Mouse (Mus musculus): ENCODE results near the gene Pex26. TPM values are rescaled to one million over a fixed set of nuclear protein-coding genes. Genes with fewer than 3 reads are reported as not detected.
A peak's percentile ranks its signal among the peaks of the same experiment; 100 is the strongest.

The Pex26 gene
- polyA plus RNA-seq, 1 experiment from 2014 or later = 10.1 TPM

DNA sequence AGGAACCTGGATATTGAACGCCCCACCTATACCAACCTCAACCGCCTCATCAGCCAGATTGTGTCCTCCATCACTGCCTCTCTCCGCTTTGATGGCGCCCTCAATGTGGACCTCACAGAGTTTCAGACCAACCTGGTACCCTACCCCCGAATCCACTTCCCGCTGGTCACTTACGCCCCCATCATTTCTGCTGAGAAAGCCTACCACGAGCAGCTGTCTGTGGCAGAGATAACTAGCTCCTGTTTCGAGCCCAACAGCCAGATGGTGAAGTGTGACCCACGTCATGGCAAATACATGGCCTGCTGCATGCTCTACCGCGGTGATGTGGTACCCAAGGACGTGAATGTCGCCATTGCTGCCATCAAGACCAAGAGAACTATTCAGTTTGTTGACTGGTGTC, 39.5 kb downstream of the Pex26 start:
- no peaks in the 10 kb centered on the region for H3K9me3 ChIP-seq (replicated peaks; ENCODE audit: low read length)
- H3K9ac ChIP-seq (ENCODE audit: low read depth, low read length) = no peak overlapping the region
- H3K36me3 ChIP-seq (ENCODE audit: insufficient read depth, low read length) = no peaks in the 10 kb centered on the region
- TF ChIP-seq CTCF (IDR thresholded peaks at IDR 0.05; ENCODE audit: low read depth) = no peak
- 96% methylated on average over 14 of the region's 14 CpGs for WGBS
- ATAC-seq (replicated peaks; ENCODE audit: low FRiP score, low read depth) (no peak), DNase-seq (ENCODE audit: low spot score) (no peak)
- 0 out of 2 replicates have a peak, but pooled peaks cover 8% of the 10 kb centered on the region for H3K4me1 ChIP-seq (replicated peaks; ENCODE audit: insufficient read depth, low read length)
- H3K4me3 ChIP-seq (replicated peaks; ENCODE audit: low read depth, low read length) = no peak overlapping the region
- H3K27ac ChIP-seq = no peak overlapping the region
- no peaks in the 10 kb centered on the region for H3K27me3 ChIP-seq (ENCODE audit: insufficient read depth, low read length)
- H3K4me2 ChIP-seq (ENCODE audit: low read length) = no peak overlapping the region

GRCm38 (mm10) chr6:121224067-121224466, 40.6 kb downstream of the Pex26 start:
- no peak for TF ChIP-seq CTCF (IDR thresholded peaks at IDR 0.05; ENCODE audit: low read depth)
- no peak overlapping the region for H3K4me2 ChIP-seq (ENCODE audit: low read length)
- DNase-seq (ENCODE audit: low spot score) (no peak), ATAC-seq (replicated peaks; ENCODE audit: low FRiP score, low read depth) (no peak)
- no peaks in the 10 kb centered on the region for H3K9me3 ChIP-seq (replicated peaks; ENCODE audit: low read length)
- 0 out of 2 replicates have a peak, but pooled peaks cover 8% of the 10 kb centered on the region for H3K4me1 ChIP-seq (replicated peaks; ENCODE audit: insufficient read depth, low read length)
- no peak overlapping the region for H3K27ac ChIP-seq
- H3K4me3 ChIP-seq (replicated peaks; ENCODE audit: low read depth, low read length) = no peak overlapping the region
- H3K36me3 ChIP-seq (ENCODE audit: insufficient read depth, low read length) = no peaks in the 10 kb centered on the region
- H3K27me3 ChIP-seq (ENCODE audit: insufficient read depth, low read length) = no peaks in the 10 kb centered on the region
- 76% methylated on average over 5 of the region's 5 CpGs for WGBS
- no peak overlapping the region for H3K9ac ChIP-seq (ENCODE audit: low read depth, low read length)

GRCm38 (mm10) chr6:121224993-121225392, 41.5 kb downstream of the Pex26 start:
- 4% methylated on average over 6 of the region's 6 CpGs for WGBS
- H3K27me3 ChIP-seq (ENCODE audit: insufficient read depth, low read length) = no peaks in the 10 kb centered on the region
- H3K4me3 ChIP-seq (replicated peaks; ENCODE audit: low read depth, low read length) = no peak overlapping the region
- no peaks in the 10 kb centered on the region for H3K36me3 ChIP-seq (ENCODE audit: insufficient read depth, low read length)
- DNase-seq (ENCODE audit: low spot score) (peak; percentile 42), ATAC-seq (replicated peaks; ENCODE audit: low FRiP score, low read depth) (no peak)
- H3K27ac ChIP-seq = no peak overlapping the region
- TF ChIP-seq CTCF (IDR thresholded peaks at IDR 0.05; ENCODE audit: low read depth) = no peak
- H3K4me2 ChIP-seq (ENCODE audit: low read length) = no peak overlapping the region
- H3K4me1 ChIP-seq (replicated peaks; ENCODE audit: insufficient read depth, low read length) = 0 out of 2 replicates have a peak, but pooled peaks cover 8% of the 10 kb centered on the region
- no peak overlapping the region for H3K9ac ChIP-seq (ENCODE audit: low read depth, low read length)
- H3K9me3 ChIP-seq (replicated peaks; ENCODE audit: low read length) = no peaks in the 10 kb centered on the region

GRCm38 (mm10) chr6:121226043-121226442, 42.6 kb downstream of the Pex26 start:
- no peaks in the 10 kb centered on the region for H3K36me3 ChIP-seq (ENCODE audit: insufficient read depth, low read length)
- no peaks in the 10 kb centered on the region for H3K27me3 ChIP-seq (ENCODE audit: insufficient read depth, low read length)
- H3K9me3 ChIP-seq (replicated peaks; ENCODE audit: low read length) = no peaks in the 10 kb centered on the region
- no peak overlapping the region for H3K9ac ChIP-seq (ENCODE audit: low read depth, low read length)
- 62% methylated on average over 4 of the region's 4 CpGs for WGBS
- ATAC-seq (replicated peaks; ENCODE audit: low FRiP score, low read depth) (no peak), DNase-seq (ENCODE audit: low spot score) (no peak)
- no peak overlapping the region for H3K4me2 ChIP-seq (ENCODE audit: low read length)
- 0 out of 2 replicates have a peak, but pooled peaks cover 8% of the 10 kb centered on the region for H3K4me1 ChIP-seq (replicated peaks; ENCODE audit: insufficient read depth, low read length)
- H3K4me3 ChIP-seq (replicated peaks; ENCODE audit: low read depth, low read length) = no peak overlapping the region
- H3K27ac ChIP-seq = no peak overlapping the region
- no peak for TF ChIP-seq CTCF (IDR thresholded peaks at IDR 0.05; ENCODE audit: low read depth)

- Histone ChIP-seq H3K27me3 (ENCODE audit: insufficient read depth, low read length) (no peaks in the 10 kb centered on the region), H3K9me3 (replicated peaks; ENCODE audit: low read length) (no peaks in the 10 kb centered on the region), H3K4me3 (replicated peaks; ENCODE audit: low read depth, low read length) (no peak overlapping the region), H3K4me1 (replicated peaks; ENCODE audit: insufficient read depth, low read length) (0 out of 2 replicates have a peak, but pooled peaks cover 8% of the 10 kb centered on the region), H3K27ac (no peak overlapping the region), H3K36me3 (ENCODE audit: insufficient read depth, low read length) (no peaks in the 10 kb centered on the region), H3K4me2 (ENCODE audit: low read length) (no peak overlapping the region), H3K9ac (ENCODE audit: low read depth, low read length) (no peak overlapping the region)
- WGBS = 58% methylated on average over 2 of the region's 2 CpGs
- DNase-seq (ENCODE audit: low spot score) (peak; percentile 19), ATAC-seq (replicated peaks; ENCODE audit: low FRiP score, low read depth) (no peak)
- no peak for TF ChIP-seq CTCF (IDR thresholded peaks at IDR 0.05; ENCODE audit: low read depth)
These were observed 43.3 kb downstream of the Pex26 start for GRCm38 (mm10) chr6:121226744-121227143.

DNA sequence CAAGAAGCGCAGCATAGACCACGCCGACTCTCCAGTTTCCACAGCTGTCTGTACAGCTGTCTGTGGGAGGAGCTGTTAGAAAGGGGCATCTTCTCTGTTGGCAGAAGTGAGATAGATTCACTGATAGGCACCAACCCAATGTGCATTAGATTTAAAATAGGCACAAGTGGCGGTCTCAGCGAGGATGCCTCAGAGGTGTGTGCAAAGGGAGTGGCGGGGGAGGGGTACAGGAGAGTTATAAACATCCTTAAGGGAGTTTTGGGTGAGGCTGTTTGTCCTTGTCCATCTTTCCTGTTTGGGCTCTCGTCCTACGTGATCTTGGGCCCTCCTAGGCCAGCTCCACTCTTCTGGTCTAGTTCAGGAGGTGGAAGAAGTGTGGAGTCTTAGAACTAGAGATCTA, 45.0 kb downstream of the Pex26 start:
- ATAC-seq (replicated peaks; ENCODE audit: low FRiP score, low read depth) (no peak), DNase-seq (ENCODE audit: low spot score) (no peak)
- Histone ChIP-seq H3K4me2 (ENCODE audit: low read length) (no peak overlapping the region), H3K4me1 (replicated peaks; ENCODE audit: insufficient read depth, low read length) (0 out of 2 replicates have a peak, but pooled peaks cover 8% of the 10 kb centered on the region), H3K9me3 (replicated peaks; ENCODE audit: low read length) (no peaks in the 10 kb centered on the region), H3K27me3 (ENCODE audit: insufficient read depth, low read length) (no peaks in the 10 kb centered on the region), H3K9ac (ENCODE audit: low read depth, low read length) (no peak overlapping the region), H3K4me3 (replicated peaks; ENCODE audit: low read depth, low read length) (no peak overlapping the region), H3K27ac (no peak overlapping the region), H3K36me3 (ENCODE audit: insufficient read depth, low read length) (no peaks in the 10 kb centered on the region)
- TF ChIP-seq CTCF (IDR thresholded peaks at IDR 0.05; ENCODE audit: low read depth) = no peak
- 61% methylated on average over 8 of the region's 8 CpGs for WGBS

DNA sequence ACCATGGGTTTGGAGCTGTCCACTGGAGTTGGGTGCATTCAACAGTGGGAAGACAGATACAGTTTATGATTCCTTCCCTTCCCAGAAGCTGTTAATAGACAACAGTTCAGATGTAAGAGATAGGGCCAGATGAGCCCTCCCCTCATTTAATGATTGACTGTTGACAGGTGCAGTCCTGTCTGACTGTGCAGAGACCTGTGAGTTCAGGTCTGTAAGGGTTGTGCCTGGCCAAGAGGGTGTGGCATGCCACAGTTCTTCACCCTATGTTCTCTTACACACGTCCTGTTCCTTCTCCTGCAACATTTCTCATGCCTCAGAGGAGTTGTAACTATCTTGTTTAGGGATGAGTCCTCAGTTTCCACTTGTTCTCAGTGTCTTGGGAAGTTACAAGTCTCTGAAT, 49.2 kb downstream of the Pex26 start:
- H3K9ac ChIP-seq (ENCODE audit: low read depth, low read length) = no peak overlapping the region
- no peak for DNase-seq (ENCODE audit: low spot score)
- no peaks in the 10 kb centered on the region for H3K4me1 ChIP-seq (replicated peaks; ENCODE audit: insufficient read depth, low read length)
- no peaks in the 10 kb centered on the region for H3K36me3 ChIP-seq (ENCODE audit: insufficient read depth, low read length)
- no peak for TF ChIP-seq CTCF (IDR thresholded peaks at IDR 0.05; ENCODE audit: low read depth)
- no peak overlapping the region for H3K27ac ChIP-seq
- H3K27me3 ChIP-seq (ENCODE audit: insufficient read depth, low read length) = no peaks in the 10 kb centered on the region
- ATAC-seq (replicated peaks; ENCODE audit: low FRiP score, low read depth) = no peak
- H3K4me2 ChIP-seq (ENCODE audit: low read length) = no peak overlapping the region
- H3K4me3 ChIP-seq (replicated peaks; ENCODE audit: low read depth, low read length) = no peak overlapping the region
- H3K9me3 ChIP-seq (replicated peaks; ENCODE audit: low read length) = no peaks in the 10 kb centered on the region
- WGBS = 35% methylated on average over 1 of the region's 1 CpGs
